Mouse (Mus musculus): ENCODE results near the gene Cad. TPM values are rescaled to one million over a fixed set of nuclear protein-coding genes. Genes with fewer than 3 reads are reported as not detected.
"Not testable (repeated sequence)": the region's sequence is repeated elsewhere in the genome, so short reads cannot be mapped to it uniquely, and the experiment has no call there.

Gene Cad
- polyA plus RNA-seq, 1 experiment from 2014 or later, result 13.3 TPM

GRCm38 (mm10) chr5:31047848-31048762 lies 6.5 kb upstream of the Cad start, which contains the start of gene Atraid:
Atraid (plus strand) TSS chr5:31048312.
- 0 out of 4 replicates have a peak, but pooled peaks cover 0 to 5% of the 10 kb centered on the region in 2 experiments for H3K4me1 ChIP-seq (ENCODE audit: control insufficient read depth in 2 of 2, insufficient read depth in 2 of 2, low read length in 2 of 2)
- no peaks in the 10 kb centered on the region for H3K27me3 ChIP-seq (ENCODE audit: control insufficient read depth, insufficient read depth, low read length)
- H3K4me2 ChIP-seq (ENCODE audit: low read length), result peak within 1 kb of the TSS; percentile 89
- no peaks in the 10 kb centered on the region for H3K9me3 ChIP-seq (ENCODE audit: control insufficient read depth, low read length)
- H3K4me3 ChIP-seq (ENCODE audit: control insufficient read depth in 1 of 2, insufficient read depth in 1 of 2, low read depth in 1 of 2, low read length in 2 of 2), result peak within 1 kb of the TSS; percentile 69 to 74
- peak within 1 kb of the TSS; percentile 92 for H3K9ac ChIP-seq (ENCODE audit: low read length)
- H3K36me3 ChIP-seq (ENCODE audit: control insufficient read depth, insufficient read depth, low read length), result peaks cover 20% of the 10 kb centered on the region
- under 1% methylated on average over 72 of the region's 73 CpGs for WGBS
- H3K27ac ChIP-seq (replicated peaks in 1 of 2; ENCODE audit: control insufficient read depth in 1 of 2, insufficient read depth in 1 of 2, low read depth in 2 of 2, low read length in 2 of 2), result peak within 1 kb of the TSS; percentile 98 to 99
- ATAC-seq (ENCODE audit: insufficient number of reproducible peaks, insufficient read depth, low FRiP score, low read depth), result peak; percentile 98

DNA sequence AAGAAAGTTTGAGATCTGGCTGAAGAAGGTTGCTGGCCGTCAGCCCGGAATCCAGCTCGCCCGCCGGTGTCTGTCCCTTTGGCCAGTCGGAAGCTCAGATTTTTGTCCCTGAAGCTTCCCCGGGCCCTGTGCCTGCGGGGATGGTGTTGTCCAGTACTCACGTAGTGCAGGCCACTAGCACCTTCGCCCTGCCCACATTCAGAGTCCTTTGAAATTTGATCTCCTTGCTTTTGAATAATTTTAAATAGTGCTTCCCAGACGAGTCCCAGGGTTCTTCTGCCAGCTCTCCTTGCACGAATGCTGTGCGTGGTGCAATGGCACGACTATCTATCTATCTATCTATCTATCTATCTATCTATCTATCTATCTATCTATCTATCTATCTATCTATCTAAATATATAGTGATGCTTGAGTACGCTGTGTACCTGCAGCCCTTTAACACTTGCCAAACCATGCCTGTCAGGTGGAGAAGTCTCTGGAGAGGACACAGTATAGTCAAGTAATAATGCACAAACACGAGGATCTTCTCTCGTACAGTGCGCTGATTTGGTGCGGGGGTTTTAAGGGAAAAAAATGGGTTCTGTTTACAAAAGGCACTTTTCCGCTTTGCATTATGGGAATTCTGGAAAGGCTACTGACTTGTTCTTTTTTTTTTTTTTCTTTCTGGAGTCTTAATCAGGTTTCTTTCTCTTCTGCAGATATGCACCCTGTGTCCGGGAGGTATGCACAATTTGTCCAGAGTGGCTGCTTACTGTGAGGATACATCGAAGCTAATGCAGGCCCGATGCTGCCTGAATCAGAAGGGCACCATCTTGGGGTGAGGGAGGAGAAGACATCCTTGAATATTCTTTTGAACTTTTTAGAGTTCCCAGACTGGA lies 5.6 kb upstream of the Cad start, which contains the start of gene Slc5a6:
Gene Slc5a6 (minus strand): TSS at position 162 of the 879 bp plus-strand sequence.
- peak within 1 kb of the TSS; percentile 69 to 74 for H3K4me3 ChIP-seq (ENCODE audit: control insufficient read depth in 1 of 2, insufficient read depth in 1 of 2, low read depth in 1 of 2, low read length in 2 of 2)
- H3K36me3 ChIP-seq (ENCODE audit: control insufficient read depth, insufficient read depth, low read length), result peaks cover 19% of the 10 kb centered on the region
- H3K9ac ChIP-seq (ENCODE audit: low read length), result peak within 1 kb of the TSS; percentile 92
- peak within 1 kb of the TSS; percentile 98 to 99 for H3K27ac ChIP-seq (replicated peaks in 1 of 2; ENCODE audit: control insufficient read depth in 1 of 2, insufficient read depth in 1 of 2, low read depth in 2 of 2, low read length in 2 of 2)
- no peaks in the 10 kb centered on the region for H3K27me3 ChIP-seq (ENCODE audit: control insufficient read depth, insufficient read depth, low read length)
- ATAC-seq (ENCODE audit: insufficient number of reproducible peaks, insufficient read depth, low FRiP score, low read depth), result peak; percentile 41
- H3K9me3 ChIP-seq (ENCODE audit: control insufficient read depth, low read length), result no peaks in the 10 kb centered on the region
- H3K4me1 ChIP-seq (ENCODE audit: control insufficient read depth in 2 of 2, insufficient read depth in 2 of 2, low read length in 2 of 2), result peaks cover 0 to 8% of the 10 kb centered on the region in 2 experiments; a peak in 2 of 4 replicates
- peak within 1 kb of the TSS; percentile 89 for H3K4me2 ChIP-seq (ENCODE audit: low read length)
- WGBS, result under 1% methylated on average over 23 of the region's 23 CpGs

DNA sequence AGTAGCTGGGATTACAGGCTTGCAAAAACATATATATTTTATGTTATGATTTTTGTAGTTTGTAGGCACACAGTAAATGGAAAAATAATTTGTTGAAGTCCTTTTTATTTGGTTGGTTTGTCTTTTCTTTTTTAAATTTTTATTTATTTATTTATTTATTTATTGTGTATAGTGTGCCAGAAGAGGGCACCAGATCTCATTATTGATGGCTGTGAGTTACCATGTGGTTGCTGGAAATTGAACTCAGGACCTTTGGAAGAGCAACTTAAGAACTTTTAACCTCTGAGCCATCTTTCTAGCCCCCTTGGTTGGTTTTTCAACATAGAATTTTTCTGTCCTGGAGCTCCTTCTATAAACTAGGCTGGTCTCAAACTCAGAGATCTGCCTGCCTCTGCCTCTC lies 4.2 kb upstream of the Cad start:
- no peak overlapping the region for H3K27ac ChIP-seq (replicated peaks in 1 of 2; ENCODE audit: control insufficient read depth in 1 of 2, insufficient read depth in 1 of 2, low read depth in 2 of 2, low read length in 2 of 2)
- no peak overlapping the region for H3K4me3 ChIP-seq (ENCODE audit: control insufficient read depth in 1 of 2, insufficient read depth in 1 of 2, low read depth in 1 of 2, low read length in 2 of 2)
- H3K36me3 ChIP-seq (ENCODE audit: control insufficient read depth, insufficient read depth, low read length), result peaks cover 12% of the 10 kb centered on the region
- H3K9ac ChIP-seq (ENCODE audit: low read length), result no peak overlapping the region
- H3K4me2 ChIP-seq (ENCODE audit: low read length), result no peak overlapping the region
- H3K4me1 ChIP-seq (ENCODE audit: control insufficient read depth in 2 of 2, insufficient read depth in 2 of 2, low read length in 2 of 2), result peaks cover 3 to 14% of the 10 kb centered on the region in 2 experiments; a peak in 3 of 4 replicates
- H3K27me3 ChIP-seq (ENCODE audit: control insufficient read depth, insufficient read depth, low read length), result no peaks in the 10 kb centered on the region
- no peaks in the 10 kb centered on the region for H3K9me3 ChIP-seq (ENCODE audit: control insufficient read depth, low read length)
- no peak for ATAC-seq (ENCODE audit: insufficient number of reproducible peaks, insufficient read depth, low FRiP score, low read depth)

DNA sequence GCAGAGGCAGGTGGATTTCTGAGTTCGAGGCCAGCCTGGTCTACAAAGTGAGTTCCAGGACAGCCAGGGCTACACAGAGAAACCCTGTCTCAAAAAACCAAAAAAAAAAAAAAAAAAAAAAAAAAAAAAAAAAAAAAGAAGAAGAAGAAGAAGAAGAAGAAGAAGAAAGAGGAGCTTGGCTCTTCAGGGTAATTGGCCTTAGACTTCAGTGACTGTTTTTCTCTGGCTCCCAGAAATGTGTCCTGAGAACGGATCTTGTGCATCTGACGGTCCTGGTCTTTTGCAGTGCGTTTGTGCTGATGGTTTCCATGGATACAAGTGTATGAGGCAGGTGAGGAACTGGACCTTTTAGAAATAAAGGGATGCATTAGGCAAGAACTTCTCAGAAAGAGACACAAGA lies 852 bp upstream of the Cad start:
- WGBS, result 68% methylated on average over 4 of the region's 4 CpGs
- not testable (repeated sequence) for ATAC-seq (ENCODE audit: insufficient number of reproducible peaks, insufficient read depth, low FRiP score, low read depth); H3K9me3 ChIP-seq (ENCODE audit: control insufficient read depth, low read length); H3K27me3 ChIP-seq (ENCODE audit: control insufficient read depth, insufficient read depth, low read length)
- Histone ChIP-seq H3K4me1 (ENCODE audit: control insufficient read depth in 2 of 2, insufficient read depth in 2 of 2, low read length in 2 of 2) (peaks cover 3 to 16% of the 10 kb centered on the region in 2 experiments; a peak in 3 of 4 replicates), H3K4me2 (ENCODE audit: low read length) (peak overlapping the region; percentile 76), H3K27ac (replicated peaks in 1 of 2; ENCODE audit: control insufficient read depth in 1 of 2, insufficient read depth in 1 of 2, low read depth in 2 of 2, low read length in 2 of 2) (peak overlapping the region in 1 of 2 experiments; percentile 59; a peak in 1 of 4 replicates), H3K9ac (ENCODE audit: low read length) (peak overlapping the region; percentile 76; the same call in 1 of the 2 replicates), H3K36me3 (ENCODE audit: control insufficient read depth, insufficient read depth, low read length) (peaks cover 24% of the 10 kb centered on the region), H3K4me3 (ENCODE audit: control insufficient read depth in 1 of 2, insufficient read depth in 1 of 2, low read depth in 1 of 2, low read length in 2 of 2) (peak overlapping the region in 1 of 2 experiments; percentile 51; a peak in 1 of 4 replicates)

GRCm38 (mm10) chr5:31055216-31056140 lies 898 bp downstream of the Cad start:
- peaks cover 3 to 16% of the 10 kb centered on the region in 2 experiments; a peak in 3 of 4 replicates for H3K4me1 ChIP-seq (ENCODE audit: control insufficient read depth in 2 of 2, insufficient read depth in 2 of 2, low read length in 2 of 2)
- H3K36me3 ChIP-seq (ENCODE audit: control insufficient read depth, insufficient read depth, low read length), result peaks cover 42% of the 10 kb centered on the region
- H3K27me3 ChIP-seq (ENCODE audit: control insufficient read depth, insufficient read depth, low read length), result no peaks in the 10 kb centered on the region
- WGBS, result 25% methylated on average over 19 of the region's 19 CpGs
- 0 out of 2 replicates have a peak, but pooled peaks have one; percentile 14 for ATAC-seq (ENCODE audit: insufficient number of reproducible peaks, insufficient read depth, low FRiP score, low read depth)
- H3K9ac ChIP-seq (ENCODE audit: low read length), result peak overlapping the region; percentile 76
- H3K9me3 ChIP-seq (ENCODE audit: control insufficient read depth, low read length), result no peaks in the 10 kb centered on the region
- H3K4me3 ChIP-seq (ENCODE audit: control insufficient read depth in 1 of 2, insufficient read depth in 1 of 2, low read depth in 1 of 2, low read length in 2 of 2), result peak overlapping the region; percentile 51 to 60
- H3K4me2 ChIP-seq (ENCODE audit: low read length), result peak overlapping the region; percentile 76
- H3K27ac ChIP-seq (replicated peaks in 1 of 2; ENCODE audit: control insufficient read depth in 1 of 2, insufficient read depth in 1 of 2, low read depth in 2 of 2, low read length in 2 of 2), result peak overlapping the region; percentile 37 to 59

DNA sequence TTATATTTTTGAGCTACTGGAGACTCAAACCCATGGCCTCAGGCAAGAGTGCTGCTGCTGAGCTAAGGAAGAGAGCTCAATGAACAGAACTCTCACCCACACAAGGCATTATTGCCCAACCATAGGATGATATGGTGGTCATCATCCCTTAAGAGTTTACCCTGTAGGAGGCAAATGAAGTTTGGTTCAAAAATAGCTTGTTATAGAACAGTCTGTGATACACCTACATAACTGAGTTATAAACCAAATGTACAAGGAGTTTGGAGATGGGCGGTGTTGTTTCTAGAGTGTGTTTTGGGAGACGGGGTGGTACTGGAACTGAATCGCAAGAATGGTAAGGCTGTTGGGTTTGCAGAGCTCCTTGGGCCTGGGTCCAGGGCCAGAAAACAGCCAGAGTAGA lies 15.2 kb downstream of the Cad start:
- Histone ChIP-seq H3K9me3 (ENCODE audit: control insufficient read depth, low read length) (no peaks in the 10 kb centered on the region), H3K4me2 (ENCODE audit: low read length) (no peak overlapping the region), H3K36me3 (ENCODE audit: control insufficient read depth, insufficient read depth, low read length) (peaks cover 96% of the 10 kb centered on the region), H3K27ac (replicated peaks in 1 of 2; ENCODE audit: control insufficient read depth in 1 of 2, insufficient read depth in 1 of 2, low read depth in 2 of 2, low read length in 2 of 2) (no peak overlapping the region), H3K4me3 (ENCODE audit: control insufficient read depth in 1 of 2, insufficient read depth in 1 of 2, low read depth in 1 of 2, low read length in 2 of 2) (no peak overlapping the region), H3K9ac (ENCODE audit: low read length) (no peak overlapping the region), H3K4me1 (ENCODE audit: control insufficient read depth in 2 of 2, insufficient read depth in 2 of 2, low read length in 2 of 2) (no peaks in the 10 kb centered on the region), H3K27me3 (ENCODE audit: control insufficient read depth, insufficient read depth, low read length) (no peaks in the 10 kb centered on the region)
- ATAC-seq (ENCODE audit: insufficient number of reproducible peaks, insufficient read depth, low FRiP score, low read depth), result no peak
- WGBS, result 92% methylated on average over 3 of the region's 3 CpGs
